Mouse (Mus musculus) CH12.LX (cell line): ENCODE measurements at regions not wholly inside any gene's neighbourhood (a gene's known extent, or its start where the extent isn't known, plus 50 kb on each side); places are given as distances from the start of the nearest gene placed in this dataset.

Experiments used
- EP300 ChIP-seq: IDR thresholded peaks from 2 replicates; pipeline ENCODE4 v1.6.1; 2011; ENCODE audit warnings: low read length, improper control_type of control experiment
- HCFC1 ChIP-seq: IDR thresholded peaks from 2 replicates; pipeline ENCODE4 v1.6.1; 2012; ENCODE audit warnings: low read depth, mild to moderate bottlenecking, inconsistent platforms, low read length, improper control_type of control experiment
- JUND ChIP-seq: conservative IDR thresholded peaks from 2 replicates; pipeline ENCODE4 v1.6.1; 2011; ENCODE audit warnings: low read depth, low read length, improper control_type of control experiment
- MXI1 ChIP-seq: IDR thresholded peaks from 2 replicates; pipeline ENCODE4 v1.6.1; 2011; ENCODE audit warnings: mild to moderate bottlenecking, low read depth, low read length, improper control_type of control experiment
- POLR2A ChIP-seq: IDR thresholded peaks from 2 replicates; pipeline ENCODE4 v1.6.1; 2011; ENCODE audit warnings: low read depth, mild to moderate bottlenecking, improper control_type of control experiment, low read length

DNA sequence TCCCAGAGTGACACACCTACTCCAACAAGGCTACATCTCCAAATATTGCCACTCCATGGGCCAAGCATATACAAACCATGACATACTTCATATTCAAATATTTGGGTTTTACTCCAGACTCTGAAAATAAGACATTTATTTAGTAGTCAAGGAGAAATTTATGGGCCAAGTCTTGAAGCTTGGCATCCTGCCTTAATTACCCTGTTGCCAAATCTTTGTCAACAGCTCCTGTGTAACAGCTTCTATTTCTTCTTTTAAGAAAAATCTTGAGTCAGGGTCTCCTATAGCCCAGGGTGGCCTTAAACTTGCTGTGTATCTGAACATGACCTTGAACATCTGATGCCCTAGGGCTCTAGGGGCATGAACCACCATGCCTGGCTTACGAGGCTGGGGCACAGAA, 138.5 kb upstream of the Psmd7 start:
- TF ChIP-seq EP300 (no peak), HCFC1 (no peak), MXI1 (no peak), JUND (no peak), POLR2A (no peak)
